Mouse (Mus musculus): Measurements from ENCODE around the gene Tmigd3. TPM values are rescaled to one million over a fixed set of nuclear protein-coding genes. Genes with fewer than 3 reads are reported as not detected.
"Not testable (repeated sequence)": the region's sequence is repeated elsewhere in the genome, so short reads cannot be mapped to it uniquely, and the experiment has no call there.

The Tmigd3 gene
- total RNA-seq, 4 experiments from 2014 or later = 0.41 to 0.78 (median 0.63) TPM

GRCm38 (mm10) chr3:105899394-105900147 lies 28.9 kb downstream of the Tmigd3 start:
- DNase-seq (ENCODE audit: low spot score in 2 of 2) = peak; percentile 74 to 85

GRCm38 (mm10) chr3:105900266-105900665 lies 29.6 kb downstream of the Tmigd3 start:
- no peak for DNase-seq (ENCODE audit: low spot score in 2 of 2)

GRCm38 (mm10) chr3:105900716-105901115 lies 30.0 kb downstream of the Tmigd3 start:
- DNase-seq (ENCODE audit: low spot score in 2 of 2) = no peak

GRCm38 (mm10) chr3:105901468-105901867 lies 30.8 kb downstream of the Tmigd3 start:
- DNase-seq (ENCODE audit: low spot score in 2 of 2) = no peak

GRCm38 (mm10) chr3:105904213-105904612 lies 33.5 kb downstream of the Tmigd3 start:
- DNase-seq (ENCODE audit: low spot score in 2 of 2) = no peak

- no peak for DNase-seq (ENCODE audit: low spot score in 2 of 2)
Observed at GRCm38 (mm10) chr3:105904721-105905120, 34.0 kb downstream of the Tmigd3 start.

GRCm38 (mm10) chr3:105907956-105908655 lies 37.4 kb downstream of the Tmigd3 start:
- no peak for DNase-seq (ENCODE audit: low spot score in 2 of 2)

- DNase-seq (ENCODE audit: low spot score in 2 of 2) = no peak
Observed at GRCm38 (mm10) chr3:105908976-105909375, 38.3 kb downstream of the Tmigd3 start.

GRCm38 (mm10) chr3:105910519-105911190 lies 40.0 kb downstream of the Tmigd3 start:
- no peak for DNase-seq (ENCODE audit: low spot score in 2 of 2)

GRCm38 (mm10) chr3:105912097-105912880 lies 41.6 kb downstream of the Tmigd3 start:
- no peak for DNase-seq (ENCODE audit: low spot score in 2 of 2)

GRCm38 (mm10) chr3:105913839-105914681 lies 43.4 kb downstream of the Tmigd3 start:
- DNase-seq (ENCODE audit: low spot score in 2 of 2) = no peak

GRCm38 (mm10) chr3:105915281-105915680 lies 44.6 kb downstream of the Tmigd3 start:
- DNase-seq (ENCODE audit: low spot score in 2 of 2) = no peak

- not testable (repeated sequence) for DNase-seq (ENCODE audit: low spot score in 2 of 2)
Observed at GRCm38 (mm10) chr3:105916455-105916854, 45.8 kb downstream of the Tmigd3 start.

- DNase-seq (ENCODE audit: low spot score in 2 of 2) = no peak
Observed at GRCm38 (mm10) chr3:105917656-105918354, 47.1 kb downstream of the Tmigd3 start.

GRCm38 (mm10) chr3:105918355-105918745 lies 47.6 kb downstream of the Tmigd3 start:
- DNase-seq (ENCODE audit: low spot score in 2 of 2) = no peak

GRCm38 (mm10) chr3:105920743-105921142 lies 50.0 kb downstream of the Tmigd3 start:
- DNase-seq (ENCODE audit: low spot score in 2 of 2) = not testable (repeated sequence)

GRCm38 (mm10) chr3:105921959-105922358 lies 51.3 kb downstream of the Tmigd3 start:
- no peak for DNase-seq (ENCODE audit: low spot score in 2 of 2)

- DNase-seq (ENCODE audit: low spot score in 2 of 2) = no peak
Observed at GRCm38 (mm10) chr3:105924616-105925015, 53.9 kb downstream of the Tmigd3 start.

GRCm38 (mm10) chr3:105927561-105928194 lies 57.0 kb downstream of the Tmigd3 start:
- DNase-seq (ENCODE audit: low spot score in 2 of 2) = no peak
